Mouse (Mus musculus): ENCODE results near the gene Tmem204.

- TF ChIP-seq CTCF (IDR thresholded peaks at IDR 0.05; ENCODE audit: borderline replicate concordance, extremely low read depth, insufficient read depth, insufficient read length) (no peak), POLR2A (IDR thresholded peaks at IDR 0.05; ENCODE audit: borderline replicate concordance, extremely low read depth, insufficient read depth, insufficient read length, poor library complexity, severe bottlenecking) (no peak)
Measured at GRCm38 (mm10) chr17:25107786-25108185, 24.4 kb upstream of the Tmem204 start.
